Mouse (Mus musculus): Measurements from ENCODE around the gene Lrrc20. TPM values are rescaled to one million over a fixed set of nuclear protein-coding genes. Genes with fewer than 3 reads are reported as not detected.

The Lrrc20 gene
- polyA plus RNA-seq, 1 experiment from 2014 or later: 14.5 TPM

DNA sequence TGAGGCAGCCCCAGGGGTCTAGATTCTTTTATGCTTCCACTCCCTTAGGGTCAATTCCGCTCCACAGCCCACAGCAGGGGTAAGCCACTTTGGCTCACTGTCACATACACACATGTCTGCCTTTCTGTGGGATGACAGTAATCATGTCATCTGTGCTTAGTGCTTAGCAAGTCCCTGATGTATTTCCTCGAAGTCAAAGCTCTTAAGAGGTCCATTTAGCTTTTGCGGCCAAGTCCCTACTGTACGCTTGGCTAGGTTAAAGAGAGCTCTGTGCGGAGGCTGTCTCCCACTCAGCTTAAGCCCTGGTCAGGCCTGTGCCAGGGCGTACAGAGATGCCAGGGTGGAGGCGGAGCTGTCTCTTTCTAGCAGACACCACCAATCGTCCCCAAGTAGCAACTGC, 74.5 kb downstream of the Lrrc20 start:
- Histone ChIP-seq H3K4me2 (no peak overlapping the region), H3K4me1 (peaks cover 10% of the 10 kb centered on the region), H3K36me3 (no peaks in the 10 kb centered on the region), H3K27me3 (replicated peaks) (no peaks in the 10 kb centered on the region), H3K9me3 (replicated peaks) (no peaks in the 10 kb centered on the region), H3K27ac (replicated peaks) (no peak overlapping the region), H3K9ac (replicated peaks) (no peak overlapping the region), H3K4me3 (replicated peaks) (no peak overlapping the region)
- WGBS: 52% methylated on average over 8 of the region's 8 CpGs
- ATAC-seq (ENCODE audit: low FRiP score): peak; percentile 62; the same call in 1 of the 2 replicates

- Histone ChIP-seq H3K27ac (replicated peaks) (no peak overlapping the region), H3K4me1 (peaks cover 5% of the 10 kb centered on the region), H3K27me3 (replicated peaks) (no peaks in the 10 kb centered on the region), H3K4me3 (replicated peaks) (no peak overlapping the region), H3K9me3 (replicated peaks) (no peaks in the 10 kb centered on the region), H3K4me2 (no peak overlapping the region), H3K9ac (replicated peaks) (no peak overlapping the region), H3K36me3 (no peaks in the 10 kb centered on the region)
- ATAC-seq (ENCODE audit: low FRiP score): no peak
- WGBS: 81% methylated on average over 6 of the region's 6 CpGs
Observed at GRCm38 (mm10) chr10:61555155-61555554, 79.6 kb downstream of the Lrrc20 start.

DNA sequence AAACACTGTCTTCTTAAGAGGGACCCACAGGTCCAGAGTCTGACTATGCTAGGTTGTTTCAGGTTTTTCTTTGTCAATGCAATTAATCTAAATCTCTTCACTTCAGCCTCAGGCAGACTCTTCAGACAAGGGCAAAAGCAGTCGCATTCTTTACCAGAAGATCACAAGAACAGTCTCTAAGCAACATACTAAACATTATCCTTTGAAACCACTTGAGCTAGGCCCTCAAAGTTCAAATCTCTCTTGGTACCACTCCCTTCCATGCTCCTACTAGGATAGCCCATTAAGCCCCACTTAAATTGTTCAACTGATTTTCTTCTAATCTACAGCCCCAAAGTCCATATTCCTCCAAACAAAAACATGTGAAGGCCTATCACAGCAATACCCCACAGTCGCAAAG, 83.0 kb downstream of the Lrrc20 start:
- Histone ChIP-seq H3K4me1 (no peaks in the 10 kb centered on the region), H3K36me3 (0 out of 2 replicates have a peak, but pooled peaks cover 3% of the 10 kb centered on the region), H3K27me3 (replicated peaks) (no peaks in the 10 kb centered on the region), H3K4me2 (no peak overlapping the region), H3K4me3 (replicated peaks) (no peak overlapping the region), H3K9me3 (replicated peaks) (no peaks in the 10 kb centered on the region), H3K9ac (replicated peaks) (no peak overlapping the region), H3K27ac (replicated peaks) (no peak overlapping the region)
- 88% methylated on average over 2 of the region's 2 CpGs for WGBS
- ATAC-seq (ENCODE audit: low FRiP score): no peak

- no peak overlapping the region for H3K27ac ChIP-seq (replicated peaks)
- no peaks in the 10 kb centered on the region for H3K27me3 ChIP-seq (replicated peaks)
- H3K4me3 ChIP-seq (replicated peaks): no peak overlapping the region
- ATAC-seq (ENCODE audit: low FRiP score): no peak
- no peak overlapping the region for H3K4me2 ChIP-seq
- no peaks in the 10 kb centered on the region for H3K9me3 ChIP-seq (replicated peaks)
- H3K36me3 ChIP-seq: 0 out of 2 replicates have a peak, but pooled peaks cover 3% of the 10 kb centered on the region
- no peak overlapping the region for H3K9ac ChIP-seq (replicated peaks)
- no peaks in the 10 kb centered on the region for H3K4me1 ChIP-seq
Observed at GRCm38 (mm10) chr10:61559544-61559943, 83.9 kb downstream of the Lrrc20 start.

DNA sequence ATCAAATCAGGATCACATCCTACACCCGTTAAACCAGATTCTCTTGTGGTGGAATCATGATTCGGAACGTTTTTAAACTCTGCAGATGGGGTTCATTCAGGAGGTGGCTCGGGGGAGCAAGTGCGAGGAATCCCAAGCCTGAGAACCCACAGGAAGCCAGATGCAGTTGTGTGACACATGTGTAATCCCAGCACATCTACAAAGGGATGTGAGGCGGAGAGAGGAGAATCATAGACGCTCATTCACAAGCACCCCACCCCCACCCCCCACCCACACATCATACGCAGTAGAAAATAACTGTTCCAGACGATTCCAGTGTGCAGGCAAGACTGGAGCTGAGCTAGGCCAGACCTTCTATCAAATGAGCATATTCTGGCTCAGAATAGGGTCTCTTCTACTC, 87.9 kb downstream of the Lrrc20 start:
- H3K9me3 ChIP-seq (replicated peaks): no peaks in the 10 kb centered on the region
- no peak for ATAC-seq (ENCODE audit: low FRiP score)
- no peaks in the 10 kb centered on the region for H3K27me3 ChIP-seq (replicated peaks)
- WGBS: 83% methylated on average over 9 of the region's 9 CpGs
- no peak overlapping the region for H3K27ac ChIP-seq (replicated peaks)
- H3K4me3 ChIP-seq (replicated peaks): no peak overlapping the region
- H3K36me3 ChIP-seq: 0 out of 2 replicates have a peak, but pooled peaks cover 3% of the 10 kb centered on the region
- H3K4me2 ChIP-seq: no peak overlapping the region
- no peaks in the 10 kb centered on the region for H3K4me1 ChIP-seq
- H3K9ac ChIP-seq (replicated peaks): no peak overlapping the region

- no peaks in the 10 kb centered on the region for H3K27me3 ChIP-seq (replicated peaks)
- no peak overlapping the region for H3K9ac ChIP-seq (replicated peaks)
- no peak overlapping the region for H3K4me2 ChIP-seq
- 77% methylated on average over 4 of the region's 4 CpGs for WGBS
- no peaks in the 10 kb centered on the region for H3K4me1 ChIP-seq
- H3K9me3 ChIP-seq (replicated peaks): no peaks in the 10 kb centered on the region
- no peak overlapping the region for H3K4me3 ChIP-seq (replicated peaks)
- H3K36me3 ChIP-seq: 0 out of 2 replicates have a peak, but pooled peaks cover 3% of the 10 kb centered on the region
- no peak overlapping the region for H3K27ac ChIP-seq (replicated peaks)
- no peak for ATAC-seq (ENCODE audit: low FRiP score)
Observed at GRCm38 (mm10) chr10:61564408-61564807, 88.8 kb downstream of the Lrrc20 start.

DNA sequence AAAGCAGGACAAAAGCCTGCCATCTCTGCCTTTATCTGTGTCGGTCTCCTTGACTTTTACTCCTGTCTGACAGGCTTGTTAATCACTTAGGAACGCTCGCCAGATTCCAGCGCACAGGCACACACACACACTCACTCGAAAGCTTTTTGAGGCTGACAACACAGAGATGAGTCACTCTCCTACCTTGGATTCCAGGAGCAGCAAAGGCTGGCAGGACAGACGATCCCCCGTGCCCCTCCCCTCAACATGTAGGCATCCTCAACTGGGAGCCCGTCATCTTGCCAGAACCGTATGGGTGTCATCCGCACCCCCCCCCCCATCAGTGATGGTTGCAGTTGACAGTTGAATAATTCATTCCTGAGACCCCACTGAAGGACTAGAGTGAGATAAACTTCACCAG, 94.6 kb downstream of the Lrrc20 start:
- H3K9me3 ChIP-seq (replicated peaks): no peaks in the 10 kb centered on the region
- ATAC-seq (ENCODE audit: low FRiP score): no peak
- 27% methylated on average over 10 of the region's 10 CpGs for WGBS
- H3K36me3 ChIP-seq: no peaks in the 10 kb centered on the region
- no peak overlapping the region for H3K9ac ChIP-seq (replicated peaks)
- H3K4me2 ChIP-seq: no peak overlapping the region
- no peak overlapping the region for H3K4me3 ChIP-seq (replicated peaks)
- no peaks in the 10 kb centered on the region for H3K27me3 ChIP-seq (replicated peaks)
- H3K4me1 ChIP-seq: 0 out of 2 replicates have a peak, but pooled peaks cover 9% of the 10 kb centered on the region
- no peak overlapping the region for H3K27ac ChIP-seq (replicated peaks)

- ATAC-seq (ENCODE audit: low FRiP score): no peak
- Histone ChIP-seq H3K4me2 (no peak overlapping the region), H3K4me3 (replicated peaks) (no peak overlapping the region), H3K9me3 (replicated peaks) (no peaks in the 10 kb centered on the region), H3K27ac (replicated peaks) (no peak overlapping the region), H3K9ac (replicated peaks) (no peak overlapping the region), H3K4me1 (peaks cover 27% of the 10 kb centered on the region), H3K36me3 (no peaks in the 10 kb centered on the region), H3K27me3 (replicated peaks) (no peaks in the 10 kb centered on the region)
- WGBS: 75% methylated on average over 5 of the region's 5 CpGs
Observed at GRCm38 (mm10) chr10:61572126-61572525, 96.5 kb downstream of the Lrrc20 start.

- no peaks in the 10 kb centered on the region for H3K9me3 ChIP-seq (replicated peaks)
- H3K9ac ChIP-seq (replicated peaks): no peak overlapping the region
- H3K4me1 ChIP-seq: peaks cover 22% of the 10 kb centered on the region
- 27% methylated on average over 13 of the region's 13 CpGs for WGBS
- H3K4me2 ChIP-seq: no peak overlapping the region
- peak; percentile 58 for ATAC-seq (ENCODE audit: low FRiP score)
- no peak overlapping the region for H3K4me3 ChIP-seq (replicated peaks)
- no peaks in the 10 kb centered on the region for H3K27me3 ChIP-seq (replicated peaks)
- H3K36me3 ChIP-seq: no peaks in the 10 kb centered on the region
- H3K27ac ChIP-seq (replicated peaks): peak overlapping the region; percentile 33; the same call in 1 of the 2 replicates
Observed at GRCm38 (mm10) chr10:61576120-61576767, 100.6 kb downstream of the Lrrc20 start.

- no peak overlapping the region for H3K4me3 ChIP-seq (replicated peaks)
- no peaks in the 10 kb centered on the region for H3K27me3 ChIP-seq (replicated peaks)
- 83% methylated on average over 7 of the region's 7 CpGs for WGBS
- no peak overlapping the region for H3K9ac ChIP-seq (replicated peaks)
- H3K27ac ChIP-seq (replicated peaks): no peak overlapping the region
- no peaks in the 10 kb centered on the region for H3K36me3 ChIP-seq
- no peak for ATAC-seq (ENCODE audit: low FRiP score)
- H3K4me2 ChIP-seq: no peak overlapping the region
- H3K4me1 ChIP-seq: peaks cover 19% of the 10 kb centered on the region
- H3K9me3 ChIP-seq (replicated peaks): no peaks in the 10 kb centered on the region
Observed at GRCm38 (mm10) chr10:61587241-61587849, 111.7 kb downstream of the Lrrc20 start.

GRCm38 (mm10) chr10:61597991-61598390, 122.4 kb downstream of the Lrrc20 start:
- no peaks in the 10 kb centered on the region for H3K9me3 ChIP-seq (replicated peaks)

GRCm38 (mm10) chr10:61599556-61600114, 124.0 kb downstream of the Lrrc20 start:
- Histone ChIP-seq H3K4me2 (no peak overlapping the region), H3K27ac (replicated peaks) (no peak overlapping the region), H3K4me3 (replicated peaks) (no peak overlapping the region), H3K4me1 (peaks cover 15% of the 10 kb centered on the region), H3K9ac (replicated peaks) (no peak overlapping the region), H3K27me3 (replicated peaks) (peaks cover 31% of the 10 kb centered on the region), H3K9me3 (replicated peaks) (no peaks in the 10 kb centered on the region), H3K36me3 (no peaks in the 10 kb centered on the region)
- ATAC-seq (ENCODE audit: low FRiP score): no peak
- 55% methylated on average over 9 of the region's 9 CpGs for WGBS

More at GRCm38 (mm10) chr10:61597991-61598390, 122.4 kb downstream of the Lrrc20 start:
- ATAC-seq (ENCODE audit: low FRiP score): no peak
- WGBS: 61% methylated on average over 7 of the region's 7 CpGs
- Histone ChIP-seq H3K27ac (replicated peaks) (no peak overlapping the region), H3K36me3 (no peaks in the 10 kb centered on the region), H3K27me3 (replicated peaks) (peaks cover 33% of the 10 kb centered on the region), H3K4me2 (no peak overlapping the region), H3K4me3 (replicated peaks) (no peak overlapping the region), H3K9ac (replicated peaks) (no peak overlapping the region), H3K4me1 (peaks cover 15% of the 10 kb centered on the region)

All from neural tube, embryonic 15.5 days (tissue).